Mouse (Mus musculus) G1E-ER4 (cell line): ENCODE data around the gene Kif7. TPM values are rescaled to one million over a fixed set of nuclear protein-coding genes. Genes with fewer than 3 reads are reported as not detected.

Experiments
- GATA1 ChIP-seq: IDR thresholded peaks from one replicate; pipeline ENCODE4 v1.8.0; 2012; ENCODE audit warnings: low read length, inconsistent platforms
- polyA plus RNA-seq: library from polyadenylated mRNA; stranded (reverse); fragments of >175 nt; gene quantifications from 2 replicates; pipeline ENCODE4 v1.2.3, GENCODE M21; 2012

Kif7 gene
- polyA plus RNA-seq, 1 experiment = 31.4 TPM

GRCm38 (mm10) chr7:79731438-79731837, 15.9 kb upstream of the Kif7 start:
- TF ChIP-seq GATA1 = no peak

DNA sequence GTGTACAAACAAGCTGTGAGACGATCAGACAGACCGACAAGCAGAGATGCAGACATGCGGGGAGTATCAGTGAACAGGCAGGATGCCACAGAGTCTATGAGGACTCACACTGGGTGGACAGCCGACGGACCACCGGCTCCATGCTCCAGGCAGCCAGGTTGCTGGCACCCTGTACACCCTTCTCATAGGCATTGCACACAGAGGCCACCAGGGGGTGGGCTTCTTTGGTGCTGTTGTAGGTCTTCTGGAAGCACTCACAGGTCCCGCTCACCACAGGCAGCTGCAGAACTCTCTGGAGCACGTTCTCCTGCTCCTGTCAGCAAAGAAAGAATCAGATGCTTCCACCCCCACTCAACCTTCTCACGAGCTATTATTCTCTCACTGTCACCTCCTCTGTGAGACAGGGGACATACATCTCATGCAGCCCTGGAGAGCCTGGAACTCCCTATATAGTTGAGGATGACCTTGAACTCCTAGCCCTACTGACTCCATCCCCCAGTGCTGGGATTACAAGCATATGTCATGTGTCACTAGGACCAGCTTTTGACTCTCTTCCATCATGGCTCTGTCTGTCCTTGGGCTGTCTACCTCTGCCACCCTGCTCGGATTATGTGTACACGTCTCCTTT, 14.3 kb upstream of the Kif7 start:
- no peak for TF ChIP-seq GATA1

- TF ChIP-seq GATA1 = no peak
These were observed 13.6 kb upstream of the Kif7 start for GRCm38 (mm10) chr7:79729169-79729568.

DNA sequence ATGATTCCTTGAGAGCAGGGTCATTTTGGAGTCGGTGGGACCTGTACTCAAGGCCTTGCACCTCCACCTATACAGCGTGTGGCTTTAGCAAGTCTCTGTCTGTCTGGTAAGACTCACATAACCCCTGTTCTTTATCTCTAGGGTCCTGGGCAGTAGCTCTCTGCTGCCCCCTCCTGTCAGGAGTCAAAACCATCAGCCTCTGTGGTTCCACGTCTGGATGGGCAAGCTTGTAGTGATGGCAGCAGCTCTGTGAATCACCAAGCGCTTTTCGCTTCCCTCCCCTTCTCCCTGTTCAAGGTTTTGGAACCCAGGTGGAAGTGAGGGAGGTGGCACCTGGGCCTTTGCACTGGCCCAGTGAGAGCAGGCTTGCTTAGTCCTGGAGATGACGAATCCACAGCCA, 12.7 kb upstream of the Kif7 start:
- no peak for TF ChIP-seq GATA1

DNA sequence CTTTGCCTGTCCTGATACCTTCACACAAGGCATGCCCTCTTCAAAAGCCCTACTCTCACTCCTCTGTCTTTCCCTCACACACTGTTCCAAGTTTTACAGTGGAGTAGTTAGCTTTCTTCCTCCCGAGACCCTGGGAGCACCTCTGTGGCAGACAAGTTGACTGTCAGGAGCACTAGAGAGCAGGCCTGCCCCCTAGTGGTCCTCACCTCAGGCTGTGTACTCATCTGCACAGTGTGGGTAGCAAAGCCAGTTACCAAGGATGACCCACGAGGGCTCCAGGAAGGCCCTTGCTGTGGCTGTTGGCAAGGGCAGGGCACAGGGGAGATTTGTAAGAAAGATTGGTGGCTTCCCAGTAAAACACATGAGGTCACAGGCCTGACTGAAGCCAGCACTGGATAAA, 11.6 kb upstream of the Kif7 start:
- TF ChIP-seq GATA1 = no peak

DNA sequence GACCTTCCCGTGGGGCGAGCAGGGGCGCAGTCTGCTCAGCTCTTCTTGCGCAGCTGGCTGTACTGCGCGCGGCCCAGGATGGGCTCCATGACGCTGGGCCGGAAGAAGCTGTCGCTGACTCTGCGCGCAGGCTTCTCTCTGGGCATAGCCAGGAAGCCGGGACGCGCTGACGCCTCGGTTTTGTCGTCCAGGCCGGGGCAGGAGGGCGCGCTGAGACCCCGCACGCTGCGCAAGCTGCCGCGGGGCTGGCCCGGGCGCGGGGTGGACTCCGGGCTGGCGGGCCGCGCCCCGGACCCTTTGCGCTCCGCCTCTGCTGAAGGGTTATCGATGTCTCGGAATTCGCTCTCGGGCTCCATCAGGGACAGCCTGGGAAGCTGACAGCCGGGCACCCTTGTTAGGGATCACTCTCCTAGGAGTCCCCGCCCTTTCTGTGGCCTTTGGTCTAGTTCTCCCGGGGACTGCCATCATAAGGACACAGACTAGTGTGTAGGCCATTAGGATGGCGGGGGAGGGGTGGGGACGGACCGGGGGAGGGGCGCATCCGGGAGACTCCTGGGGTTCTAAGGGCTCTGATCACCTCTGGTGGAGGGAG, 6.0 kb upstream of the Kif7 start:
- no peak for TF ChIP-seq GATA1

GRCm38 (mm10) chr7:79710831-79711230, 4.7 kb downstream of the Kif7 start:
- no peak for TF ChIP-seq GATA1

GRCm38 (mm10) chr7:79710130-79710607, 5.4 kb downstream of the Kif7 start:
- no peak for TF ChIP-seq GATA1

GRCm38 (mm10) chr7:79705210-79705609, 10.3 kb downstream of the Kif7 start:
- no peak for TF ChIP-seq GATA1

GRCm38 (mm10) chr7:79702755-79703154, 12.8 kb downstream of the Kif7 start:
- TF ChIP-seq GATA1 = no peak

DNA sequence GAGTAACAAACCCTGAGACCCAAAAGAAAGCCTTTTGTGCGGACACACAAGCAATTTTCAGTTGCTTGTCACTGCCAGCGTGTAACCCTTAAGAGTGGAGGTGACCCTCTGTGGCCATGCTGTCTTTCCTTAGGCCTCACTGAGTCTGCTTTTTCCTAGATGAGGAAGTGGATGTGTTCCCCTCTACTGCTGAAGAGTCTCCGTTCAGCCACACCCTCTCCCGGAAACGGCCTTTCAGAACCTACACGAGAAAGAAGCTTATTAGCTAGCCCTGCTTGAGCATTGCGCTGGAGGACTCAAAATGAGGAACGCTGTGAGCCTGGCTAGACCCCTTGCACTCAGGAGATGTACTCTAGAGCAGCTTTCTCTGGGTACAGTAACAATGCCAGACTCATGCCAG, 19.0 kb downstream of the Kif7 start:
- no peak for TF ChIP-seq GATA1

DNA sequence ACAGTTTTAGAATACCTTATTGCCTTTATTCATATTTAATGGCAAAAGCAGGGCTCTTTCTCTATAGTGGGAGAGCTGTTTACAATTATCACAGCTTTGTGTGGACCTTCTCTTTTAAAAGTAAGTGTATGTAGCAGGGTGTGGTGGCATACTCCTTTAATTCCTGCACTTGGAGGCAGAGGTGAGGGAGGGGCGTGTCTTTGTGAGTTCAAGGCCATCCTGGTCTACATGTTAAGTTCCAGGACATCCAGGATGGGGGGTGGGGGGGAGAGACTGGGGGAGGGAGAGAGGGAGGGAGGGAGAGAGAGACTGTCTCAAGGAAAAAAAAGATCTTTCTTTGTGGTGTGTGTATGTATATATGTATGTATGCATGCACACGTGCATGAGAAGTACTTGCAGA, 35.3 kb downstream of the Kif7 start:
- no peak for TF ChIP-seq GATA1

- TF ChIP-seq GATA1 = no peak
These were observed 36.3 kb downstream of the Kif7 start for GRCm38 (mm10) chr7:79679186-79679585.

- TF ChIP-seq GATA1 = no peak
These were observed 44.5 kb downstream of the Kif7 start for GRCm38 (mm10) chr7:79670900-79671604.

GRCm38 (mm10) chr7:79666690-79667089, 48.8 kb downstream of the Kif7 start:
- no peak for TF ChIP-seq GATA1

GRCm38 (mm10) chr7:79661253-79661890, 54.1 kb downstream of the Kif7 start:
- TF ChIP-seq GATA1 = no peak
